Mouse (Mus musculus): ENCODE results near the gene Fgd6. TPM values are rescaled to one million over a fixed set of nuclear protein-coding genes. Genes with fewer than 3 reads are reported as not detected.

The Fgd6 gene
- total RNA-seq, 2 experiments from 2014 or later: 2.9 to 9.2 TPM

- ATAC-seq (replicated peaks; ENCODE audit: low FRiP score, low TSS enrichment, poor library complexity, severe bottlenecking): peak; percentile 99
These were observed 86.8 kb downstream of the Fgd6 start for GRCm38 (mm10) chr10:94122595-94122994.

GRCm38 (mm10) chr10:94123581-94123980 is 87.8 kb downstream of the Fgd6 start:
- no peak for ATAC-seq (replicated peaks; ENCODE audit: low FRiP score, low TSS enrichment, poor library complexity, severe bottlenecking)

DNA sequence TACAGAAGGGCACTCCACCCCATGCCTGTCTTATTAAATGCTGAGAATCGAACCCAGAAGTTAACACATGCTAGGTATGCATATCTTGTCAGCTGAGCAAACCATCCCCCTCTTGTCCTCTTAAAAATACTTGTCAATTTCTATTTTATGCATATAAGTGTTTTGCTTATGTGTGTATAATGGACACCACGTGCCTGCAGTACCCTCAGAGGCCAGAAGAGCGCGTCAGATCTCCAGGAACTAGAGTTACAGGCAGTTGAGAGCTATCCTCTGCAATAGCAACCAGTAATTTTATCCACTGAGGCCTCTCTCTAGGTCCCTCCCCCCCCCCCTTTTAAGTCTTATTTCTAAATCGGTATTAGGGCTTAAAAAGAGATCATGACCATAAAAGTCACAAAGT is 88.6 kb downstream of the Fgd6 start:
- no peak for ATAC-seq (replicated peaks; ENCODE audit: low FRiP score, low TSS enrichment, poor library complexity, severe bottlenecking)

DNA sequence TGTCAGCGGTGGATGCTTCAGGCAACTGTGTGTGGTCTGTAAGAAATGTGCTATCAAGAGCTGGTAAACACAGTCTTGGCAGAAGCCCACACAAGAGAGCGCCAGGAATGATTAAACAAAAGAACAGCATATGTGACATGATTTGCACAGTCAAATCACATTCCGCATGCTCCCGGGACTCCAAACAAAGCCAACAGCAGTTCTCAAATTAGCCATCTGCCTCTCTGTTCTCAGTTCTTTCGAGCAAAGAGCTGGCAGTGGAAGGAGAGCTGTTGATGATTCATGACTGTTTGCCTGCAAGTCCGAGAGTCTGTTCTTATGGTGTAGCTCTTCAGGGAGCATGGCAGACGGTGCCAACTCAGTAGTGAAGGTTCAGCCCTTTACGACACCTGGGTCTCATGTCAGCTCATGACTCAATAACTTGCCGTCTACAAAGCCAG is 93.9 kb downstream of the Fgd6 start:
- no peak for ATAC-seq (replicated peaks; ENCODE audit: low FRiP score, low TSS enrichment, poor library complexity, severe bottlenecking)

GRCm38 (mm10) chr10:94133081-94133480 is 97.3 kb downstream of the Fgd6 start:
- no peak for ATAC-seq (replicated peaks; ENCODE audit: low FRiP score, low TSS enrichment, poor library complexity, severe bottlenecking)

DNA sequence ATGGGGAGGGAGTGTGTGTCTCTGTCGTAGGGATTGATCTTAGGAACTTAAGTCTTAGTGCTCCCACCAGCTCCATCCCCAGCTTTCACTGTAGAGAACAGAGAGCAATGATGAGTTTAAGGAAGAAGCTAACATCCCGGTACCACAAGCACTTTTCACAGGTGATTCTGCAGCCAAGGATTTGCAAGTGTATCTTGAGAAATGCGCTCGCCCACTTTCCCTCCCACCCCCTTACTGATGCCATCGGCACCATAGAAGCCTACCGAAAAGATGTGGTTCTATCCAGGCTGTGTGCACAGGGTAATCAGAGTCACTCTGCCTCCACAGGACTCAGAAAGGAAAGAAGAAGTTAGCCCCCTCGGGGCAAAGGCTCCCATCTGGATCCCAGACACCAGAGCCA is 97.9 kb downstream of the Fgd6 start:
- no peak for ATAC-seq (replicated peaks; ENCODE audit: low FRiP score, low TSS enrichment, poor library complexity, severe bottlenecking)

- no peak for ATAC-seq (replicated peaks; ENCODE audit: low FRiP score, low TSS enrichment, poor library complexity, severe bottlenecking)
These were observed 99.0 kb downstream of the Fgd6 start for GRCm38 (mm10) chr10:94134535-94135390.

GRCm38 (mm10) chr10:94138890-94139482 is 103.2 kb downstream of the Fgd6 start:
- no peak for ATAC-seq (replicated peaks; ENCODE audit: low FRiP score, low TSS enrichment, poor library complexity, severe bottlenecking)

- no peak for ATAC-seq (replicated peaks; ENCODE audit: low FRiP score, low TSS enrichment, poor library complexity, severe bottlenecking)
These were observed 104.6 kb downstream of the Fgd6 start for GRCm38 (mm10) chr10:94140227-94140931.

DNA sequence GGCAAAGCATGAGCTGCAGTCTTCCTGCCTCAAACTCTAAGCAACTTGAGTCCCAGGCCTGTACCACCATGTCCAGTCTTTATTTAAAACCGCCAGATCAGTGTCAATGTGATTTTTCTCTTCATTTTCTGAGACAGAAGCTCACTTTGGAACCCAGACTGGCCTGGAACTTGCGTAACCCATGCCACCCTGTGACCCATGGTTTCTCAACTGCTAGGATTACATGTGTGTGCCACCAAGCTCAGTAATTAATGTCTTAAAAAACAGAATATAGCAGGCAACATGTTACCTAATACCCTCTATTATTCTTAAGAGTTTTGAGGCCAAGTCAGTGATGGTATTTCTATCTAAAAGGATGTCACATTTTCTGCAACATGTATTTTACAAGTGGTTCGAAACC is 106.6 kb downstream of the Fgd6 start:
- ATAC-seq (replicated peaks; ENCODE audit: low FRiP score, low TSS enrichment, poor library complexity, severe bottlenecking): no peak

DNA sequence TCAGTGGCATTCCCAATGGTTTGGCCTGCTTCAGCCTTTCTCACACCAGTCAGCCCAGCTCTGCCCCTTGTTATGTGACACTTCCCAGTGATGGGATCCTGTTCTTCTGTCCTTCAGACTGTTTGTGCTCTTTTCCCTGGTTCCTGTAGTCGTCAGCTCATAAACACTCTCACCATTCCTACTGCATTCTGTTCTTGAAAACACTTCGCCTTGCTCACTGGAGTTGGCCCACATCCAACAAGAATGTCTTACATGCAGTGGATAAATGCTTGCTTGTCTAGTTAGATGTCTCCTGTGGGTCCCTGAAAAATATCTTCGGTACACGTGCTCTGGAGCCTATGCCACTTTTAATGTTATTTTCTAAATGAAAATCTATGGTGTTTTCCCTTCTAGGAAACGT is 108.8 kb downstream of the Fgd6 start:
- no peak for ATAC-seq (replicated peaks; ENCODE audit: low FRiP score, low TSS enrichment, poor library complexity, severe bottlenecking)

- ATAC-seq (replicated peaks; ENCODE audit: low FRiP score, low TSS enrichment, poor library complexity, severe bottlenecking): peak; percentile 62
These were observed 111.6 kb downstream of the Fgd6 start for GRCm38 (mm10) chr10:94147391-94147755.

DNA sequence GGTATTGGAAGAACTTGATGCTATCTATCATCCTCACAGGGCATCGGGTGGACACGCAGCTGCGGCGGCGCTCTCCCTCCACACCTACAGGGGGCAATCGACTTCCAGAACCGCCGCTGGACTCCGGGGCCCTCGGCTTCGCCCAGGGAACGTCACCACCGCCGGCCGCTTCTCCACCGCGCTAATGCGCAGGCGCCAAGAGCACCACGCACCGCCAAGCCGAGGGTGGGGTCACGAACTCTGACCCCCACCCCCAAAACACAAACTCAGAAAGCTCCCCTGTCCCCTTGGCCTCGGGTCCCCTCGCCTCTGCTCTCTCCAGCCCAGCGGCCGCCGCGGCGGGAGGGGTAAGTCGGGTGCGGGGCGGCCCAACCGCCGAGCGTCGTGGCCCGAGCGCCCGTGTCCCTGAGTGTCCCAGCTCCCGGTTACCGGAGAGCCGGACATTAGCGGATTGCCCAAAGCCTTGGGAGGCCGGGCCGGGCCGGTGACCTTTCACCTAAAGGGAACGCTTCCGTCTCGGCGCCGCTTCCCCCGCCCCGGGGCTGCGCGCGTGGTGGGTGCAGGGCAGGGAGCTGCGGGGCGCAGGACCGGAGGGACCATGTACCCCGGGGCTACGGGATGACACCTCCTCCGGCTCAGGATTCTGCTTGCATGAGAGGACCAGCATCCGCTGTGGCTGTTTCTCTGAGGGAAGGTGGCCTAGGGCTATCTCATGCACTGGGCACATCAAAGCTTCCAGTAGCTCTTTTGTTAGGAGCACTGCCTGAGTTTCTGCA is 112.1 kb downstream of the Fgd6 start, which contains the start of gene Nr2c1:
Gene Nr2c1, plus strand, starts transcription at position 268 of the 776 bp plus-strand sequence.
- peak; percentile 80 for ATAC-seq (replicated peaks; ENCODE audit: low FRiP score, low TSS enrichment, poor library complexity, severe bottlenecking)

DNA sequence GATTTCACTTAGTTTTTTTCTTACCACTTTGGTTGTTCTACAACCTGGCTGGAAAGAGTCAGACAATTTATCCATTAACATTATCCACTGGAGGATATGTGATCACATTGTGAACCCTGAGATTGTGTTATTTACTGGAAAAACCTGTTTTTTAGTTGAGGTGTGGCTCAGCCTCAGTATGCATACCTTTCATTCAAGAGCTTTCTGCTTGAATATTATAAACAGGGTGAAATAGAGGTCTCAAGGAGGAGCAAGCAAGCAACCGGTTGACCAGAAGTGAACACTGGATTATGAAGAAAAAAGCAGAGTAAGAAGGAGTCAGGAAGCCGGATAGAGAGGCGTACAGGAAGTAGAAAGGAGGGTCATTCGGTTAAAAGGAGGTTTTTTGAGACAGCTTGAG is 115.7 kb downstream of the Fgd6 start:
- no peak for ATAC-seq (replicated peaks; ENCODE audit: low FRiP score, low TSS enrichment, poor library complexity, severe bottlenecking)

DNA sequence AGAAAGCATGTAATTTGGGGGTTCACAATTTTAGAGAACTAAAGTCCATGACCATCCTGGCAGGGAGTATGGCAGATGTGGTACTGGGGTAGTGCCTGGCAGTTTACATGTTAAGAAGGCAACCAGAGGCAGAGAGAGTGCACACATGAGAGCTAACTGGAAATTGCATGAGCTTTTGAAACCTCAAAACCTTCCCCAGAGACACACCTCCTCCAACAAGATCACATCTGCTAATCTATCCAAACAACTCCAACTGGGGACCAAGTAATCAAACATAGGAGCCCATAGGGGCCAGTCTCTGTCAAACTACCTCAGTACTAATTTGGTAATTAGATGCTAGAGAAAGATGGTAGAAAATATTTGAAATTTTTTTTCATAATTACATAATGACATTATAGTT is 118.0 kb downstream of the Fgd6 start:
- no peak for ATAC-seq (replicated peaks; ENCODE audit: low FRiP score, low TSS enrichment, poor library complexity, severe bottlenecking)

GRCm38 (mm10) chr10:94158962-94159361 is 123.2 kb downstream of the Fgd6 start:
- ATAC-seq (replicated peaks; ENCODE audit: low FRiP score, low TSS enrichment, poor library complexity, severe bottlenecking): peak; percentile 82

DNA sequence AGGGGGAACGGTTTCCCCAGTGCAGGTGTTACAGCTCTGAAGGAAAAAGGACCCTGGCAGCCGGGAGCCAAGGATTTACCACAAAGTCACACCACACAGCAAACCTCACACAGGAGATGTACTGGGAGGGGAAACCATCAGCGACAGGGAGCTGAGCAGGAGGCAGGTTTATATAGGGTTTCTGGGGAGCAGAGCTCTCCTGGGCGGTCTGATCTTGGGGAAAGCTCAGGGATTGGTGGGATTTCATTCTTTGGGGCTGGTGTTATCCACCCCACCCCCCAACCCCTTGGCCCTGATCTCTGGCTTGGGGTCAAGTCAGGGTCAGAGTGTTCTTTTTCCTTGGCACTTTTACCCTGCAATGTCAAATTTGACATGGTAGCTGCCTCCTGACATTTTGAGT is 123.6 kb downstream of the Fgd6 start:
- peak; percentile 36; the same call in 1 of the 2 replicates for ATAC-seq (replicated peaks; ENCODE audit: low FRiP score, low TSS enrichment, poor library complexity, severe bottlenecking)

DNA sequence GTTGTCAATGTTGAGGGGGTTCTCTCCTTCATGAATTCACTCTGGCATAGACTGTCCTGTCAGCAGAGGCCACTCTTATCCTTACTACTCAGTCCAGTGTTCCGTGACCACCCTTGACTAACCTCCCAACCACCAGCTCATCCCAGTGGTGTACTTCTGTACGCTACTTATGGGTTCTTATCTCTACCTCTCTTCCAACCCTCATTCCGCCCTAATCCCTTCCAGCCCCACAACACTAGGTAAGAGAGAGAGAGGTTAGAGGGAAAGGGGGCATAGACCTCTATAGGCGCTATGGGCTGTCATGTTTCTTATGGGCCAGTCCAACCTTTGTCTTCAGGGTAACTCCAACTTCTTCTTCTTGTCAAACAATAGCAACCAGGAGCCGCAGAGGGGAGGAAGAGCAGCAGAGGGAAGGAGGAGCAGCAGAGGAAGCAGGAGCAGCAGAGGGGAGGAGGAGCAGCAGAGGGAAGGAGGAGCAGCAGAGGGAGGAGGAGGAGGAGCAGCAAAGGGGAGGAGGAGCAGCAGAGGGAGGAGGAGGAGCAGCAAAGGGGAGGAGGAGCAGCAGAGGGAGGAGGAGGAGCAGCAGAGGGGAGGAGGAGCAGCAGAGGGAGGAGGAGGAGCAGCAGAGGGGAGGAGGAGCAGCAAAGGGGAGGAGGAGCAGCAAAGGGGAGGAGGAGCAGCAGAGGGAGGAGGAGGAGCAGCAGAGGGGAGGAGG is 125.4 kb downstream of the Fgd6 start:
- peak; percentile 35; the same call in 1 of the 2 replicates for ATAC-seq (replicated peaks; ENCODE audit: low FRiP score, low TSS enrichment, poor library complexity, severe bottlenecking)

DNA sequence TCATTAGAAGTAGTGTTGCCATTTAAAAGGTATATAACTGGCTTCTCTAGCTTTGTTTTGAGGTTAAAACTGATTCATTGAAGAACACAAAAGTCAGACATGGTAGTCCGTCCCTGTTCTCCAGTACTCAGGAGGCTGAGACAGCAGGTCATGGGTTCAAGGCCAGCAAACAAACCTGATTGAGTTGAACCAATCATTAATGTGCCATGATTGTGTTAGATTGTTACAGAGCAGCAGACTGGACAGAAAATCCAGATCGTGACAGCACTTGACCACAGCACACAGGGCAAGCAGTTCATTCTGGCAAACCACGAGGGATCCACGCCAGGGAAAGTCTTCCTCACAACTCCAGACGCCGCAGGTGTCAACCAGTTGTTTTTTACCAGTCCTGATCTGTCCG is 126.2 kb downstream of the Fgd6 start:
- no peak for ATAC-seq (replicated peaks; ENCODE audit: low FRiP score, low TSS enrichment, poor library complexity, severe bottlenecking)

Measured in megakaryocyte-erythroid progenitor cell, adult 5-6 weeks (primary cell).